Mouse (Mus musculus) lung, postnatal 10 days (tissue): ENCODE measurements around the gene Dach1.

Experiments
- DNase-seq: peaks from one replicate; pipeline ENCODE4 v3.0.0; 2021

Gene Dach1

DNA sequence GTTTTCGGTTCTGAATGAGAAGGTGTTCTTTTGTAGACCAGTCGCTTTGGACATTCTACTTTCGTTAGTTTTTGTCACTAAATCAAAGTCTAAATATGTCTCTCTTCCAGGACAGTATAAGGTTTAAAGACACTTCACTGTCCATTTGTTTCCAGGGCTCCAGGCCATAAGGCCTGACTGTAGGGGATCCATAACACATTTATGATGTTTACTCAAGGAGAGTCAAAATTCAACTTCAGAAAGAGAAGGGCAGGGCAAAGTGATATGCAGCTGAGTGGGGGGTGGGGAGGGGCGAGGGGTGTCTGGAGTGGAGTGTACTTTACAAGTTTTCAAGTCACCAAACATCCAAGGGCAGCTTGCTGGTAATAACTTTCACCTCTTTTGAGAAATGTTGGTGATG lies 146.0 kb downstream of the Dach1 start:
- DNase-seq, result no peak

DNA sequence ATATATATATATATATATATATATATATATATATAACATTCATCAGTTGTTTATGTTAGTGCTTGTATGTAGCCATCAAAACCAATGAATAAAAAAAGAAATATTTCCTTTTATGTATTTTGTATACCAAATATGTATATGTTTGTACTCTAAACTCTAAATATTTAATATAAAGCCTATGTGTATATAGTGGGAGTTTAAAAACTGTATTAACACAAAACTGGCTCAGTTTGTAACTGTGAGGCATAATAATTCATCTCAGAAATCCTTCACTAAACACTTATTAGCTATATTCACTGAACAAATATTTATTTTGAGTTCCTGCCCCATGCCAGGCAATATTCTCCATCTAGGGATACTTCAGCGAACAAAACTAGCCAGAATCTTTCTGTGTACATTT lies 155.5 kb downstream of the Dach1 start:
- DNase-seq, result no peak

DNA sequence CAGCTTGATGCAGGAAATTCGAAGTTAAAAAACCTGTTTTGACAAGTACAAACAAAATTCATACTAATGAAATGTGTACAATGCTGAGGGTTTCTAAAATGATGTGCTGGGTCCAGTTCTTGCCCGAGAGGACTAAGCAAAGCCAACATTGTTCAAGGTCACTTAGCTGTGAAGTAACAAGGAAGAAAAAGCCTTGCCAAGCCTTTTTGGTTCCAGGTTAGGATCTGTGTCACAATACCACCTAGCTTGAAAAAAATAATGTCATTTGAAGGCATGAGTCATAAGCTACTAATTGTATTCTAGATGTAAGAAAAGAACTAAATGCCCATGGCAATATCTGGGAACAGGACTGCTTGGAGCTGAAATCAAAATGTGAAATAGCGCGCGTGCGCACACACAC lies 161.1 kb downstream of the Dach1 start:
- no peak for DNase-seq

DNA sequence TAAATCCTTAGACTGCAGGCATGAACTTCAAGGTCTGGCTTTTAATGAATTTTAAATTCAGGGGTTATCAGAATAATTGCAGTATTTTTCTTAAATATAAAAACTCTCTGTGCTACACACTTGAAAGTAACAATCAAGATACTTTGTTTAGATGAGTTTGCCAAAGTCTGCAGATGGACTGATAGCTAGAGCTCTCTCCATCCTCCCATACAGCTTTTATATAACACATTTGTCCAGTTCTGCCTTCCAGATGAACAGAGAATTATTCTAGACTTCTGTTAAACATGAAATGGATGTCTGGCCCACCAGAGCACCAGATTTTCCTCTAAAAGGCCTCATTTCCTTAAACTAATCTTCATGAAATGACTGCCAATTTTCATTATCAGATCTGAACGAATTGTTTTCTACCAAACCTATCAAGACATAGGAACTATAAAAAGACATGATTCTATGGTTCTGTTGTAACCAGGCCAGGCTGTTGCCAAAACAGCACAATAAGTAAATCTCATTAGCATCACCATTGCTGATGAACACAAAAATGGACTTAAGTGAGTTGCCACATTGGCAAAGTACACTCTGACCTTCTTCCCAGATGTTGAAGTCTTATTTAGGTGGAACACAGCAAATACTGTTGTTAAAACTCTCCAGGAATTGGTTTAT lies 167.4 kb downstream of the Dach1 start:
- DNase-seq, result no peak

DNA sequence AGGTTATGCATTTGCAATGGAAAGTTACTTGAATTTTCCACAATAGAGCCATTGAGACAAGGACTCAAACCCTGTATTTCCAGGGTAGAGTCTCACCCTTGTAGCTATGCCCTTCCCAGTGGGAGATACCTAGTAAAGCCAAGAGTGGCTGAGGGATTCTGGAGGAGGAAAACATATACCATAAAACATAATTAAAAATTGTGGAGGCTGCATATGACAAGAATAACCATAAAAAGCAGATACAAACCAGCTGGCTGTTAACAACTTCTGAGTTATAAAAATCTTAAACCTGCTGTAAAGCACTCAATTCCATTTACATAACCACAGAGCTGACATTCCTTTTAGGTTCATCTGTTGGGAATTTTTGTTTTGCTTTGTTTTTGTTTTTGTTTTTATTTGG lies 171.0 kb downstream of the Dach1 start:
- DNase-seq, result no peak

DNA sequence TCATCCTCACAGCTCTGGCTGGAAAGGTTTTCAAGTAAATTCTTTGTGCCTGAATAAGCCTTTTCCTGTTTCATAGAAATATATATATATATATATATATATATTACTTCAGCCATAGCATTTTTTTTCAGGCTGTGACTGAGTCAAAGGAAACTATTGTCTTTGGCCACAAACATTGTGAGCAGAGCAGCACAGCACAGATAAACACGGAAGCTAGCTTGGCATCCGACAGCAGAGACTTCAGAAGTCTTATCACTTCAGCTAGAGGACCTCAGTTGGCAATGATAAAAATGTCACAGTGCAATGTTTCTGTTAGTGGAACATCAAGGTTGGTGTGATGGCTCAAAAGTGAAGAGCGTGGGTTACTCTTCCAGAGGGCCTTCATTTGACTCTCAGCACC lies 186.3 kb downstream of the Dach1 start:
- peak; percentile 35 for DNase-seq

DNA sequence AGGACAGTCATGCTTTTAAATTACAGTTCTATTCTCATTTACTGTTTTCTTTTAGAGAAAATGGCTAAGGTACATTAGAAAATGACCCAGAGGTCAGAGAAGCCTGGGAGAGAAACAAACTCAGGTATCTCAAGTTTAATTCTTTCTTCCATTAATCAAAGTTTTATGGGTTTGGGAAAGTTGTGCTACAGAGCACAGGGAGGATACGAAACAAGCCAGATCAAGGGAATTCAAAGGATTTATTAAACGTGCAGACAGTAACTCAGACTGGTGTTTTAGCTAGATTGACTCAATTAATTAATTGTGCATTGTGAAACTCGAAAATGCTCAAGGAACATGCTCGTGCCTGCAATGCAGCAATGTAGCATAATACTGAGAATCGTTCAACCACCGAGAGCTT lies 186.9 kb downstream of the Dach1 start:
- no peak for DNase-seq

DNA sequence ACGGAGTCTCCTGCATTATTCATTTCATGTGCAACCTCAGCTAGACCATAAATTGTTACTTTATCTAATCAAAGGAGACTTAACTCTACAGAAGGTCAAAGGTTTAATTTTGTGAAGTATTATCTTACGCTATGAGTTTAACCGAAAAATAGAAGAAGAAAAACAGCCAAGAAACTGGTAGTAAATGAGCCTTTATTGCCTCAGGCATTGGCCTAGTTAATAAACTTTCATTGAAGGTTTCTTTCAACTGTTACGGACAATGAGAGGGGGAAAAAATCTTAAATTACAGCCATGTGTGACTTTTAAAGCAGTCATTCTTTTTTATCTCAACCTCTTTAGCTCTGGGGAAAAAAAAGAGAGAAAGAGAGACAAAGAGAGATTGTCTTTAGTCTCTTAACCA lies 188.7 kb downstream of the Dach1 start:
- DNase-seq, result no peak

DNA sequence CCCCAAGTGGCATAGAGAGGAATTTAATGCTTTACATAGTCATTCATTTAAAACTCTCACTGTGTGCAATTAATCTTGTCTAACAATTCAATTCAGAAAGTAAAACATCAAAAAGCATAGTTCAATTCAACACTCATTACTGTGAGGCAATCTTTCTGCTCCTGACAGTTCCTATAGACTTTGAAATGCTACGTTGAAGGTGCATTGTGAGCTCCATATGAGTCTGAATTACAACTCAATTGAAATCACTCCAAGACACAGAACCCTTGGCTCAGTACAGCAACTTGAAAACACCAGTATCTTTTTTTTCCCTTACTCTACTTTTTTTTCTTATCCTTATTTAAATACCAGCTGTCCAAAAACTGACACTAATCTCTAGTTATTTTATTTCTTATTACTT lies 193.5 kb downstream of the Dach1 start:
- no peak for DNase-seq

DNA sequence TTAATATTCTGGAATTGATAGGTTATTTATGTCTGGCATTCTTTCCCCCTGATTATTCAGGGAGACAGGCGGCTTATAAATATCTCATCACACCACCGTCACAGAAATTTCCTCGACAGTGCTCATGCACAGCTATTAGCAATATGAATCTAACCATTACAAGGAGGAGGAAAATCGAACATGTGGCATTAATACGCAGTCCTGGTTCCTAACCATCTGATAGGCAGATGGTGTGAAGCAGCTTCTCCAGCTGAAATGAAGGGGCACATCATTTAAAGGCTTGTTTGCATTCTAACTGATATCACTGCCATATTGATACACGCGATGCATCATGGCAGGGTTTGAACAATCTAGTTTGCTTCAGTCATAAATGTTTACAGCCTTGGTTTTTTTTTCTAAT lies 194.1 kb downstream of the Dach1 start:
- DNase-seq, result no peak

DNA sequence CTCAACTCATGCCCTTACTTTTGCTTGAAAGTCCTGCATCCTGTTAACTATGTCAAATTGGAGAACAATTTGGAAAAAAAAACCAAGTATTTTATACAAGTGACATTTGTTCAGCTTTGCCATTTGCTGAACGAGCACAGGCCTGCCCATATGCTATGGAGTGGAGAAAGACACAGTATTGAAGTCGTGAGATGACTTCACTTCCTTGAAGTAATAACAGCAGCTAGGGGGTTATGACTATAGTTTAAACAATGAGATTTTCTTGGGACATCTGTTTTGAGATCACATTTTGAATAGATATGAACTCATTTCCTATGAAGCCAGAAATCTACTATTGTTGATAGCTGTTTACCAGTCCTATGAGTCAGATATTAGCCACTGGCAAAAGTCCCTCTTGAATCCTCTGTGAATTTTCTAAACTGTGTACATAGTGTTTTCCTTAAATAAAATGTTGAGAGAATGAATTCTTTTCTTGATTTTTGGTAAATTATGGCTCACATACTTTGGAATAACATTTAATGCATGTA lies 205.0 kb downstream of the Dach1 start:
- DNase-seq, result no peak

DNA sequence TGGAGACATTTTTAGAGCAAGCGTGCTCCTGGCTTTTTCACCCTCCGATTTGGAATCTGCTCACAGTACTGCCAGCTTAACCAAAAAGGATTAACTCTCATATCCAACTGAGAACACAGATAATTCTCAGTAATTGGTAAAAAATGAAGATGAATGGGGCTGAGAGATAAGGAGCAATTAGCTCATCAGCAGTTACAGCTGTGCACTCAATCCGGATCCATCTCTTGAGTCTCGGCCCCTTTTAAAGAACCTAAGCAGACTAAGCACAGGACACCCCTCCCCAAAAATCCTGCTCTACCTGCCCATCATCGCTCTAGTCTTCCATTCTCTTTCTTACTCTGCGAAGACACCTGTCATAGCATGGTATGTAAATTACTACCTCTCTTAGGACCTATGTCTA lies 205.9 kb downstream of the Dach1 start:
- no peak for DNase-seq

DNA sequence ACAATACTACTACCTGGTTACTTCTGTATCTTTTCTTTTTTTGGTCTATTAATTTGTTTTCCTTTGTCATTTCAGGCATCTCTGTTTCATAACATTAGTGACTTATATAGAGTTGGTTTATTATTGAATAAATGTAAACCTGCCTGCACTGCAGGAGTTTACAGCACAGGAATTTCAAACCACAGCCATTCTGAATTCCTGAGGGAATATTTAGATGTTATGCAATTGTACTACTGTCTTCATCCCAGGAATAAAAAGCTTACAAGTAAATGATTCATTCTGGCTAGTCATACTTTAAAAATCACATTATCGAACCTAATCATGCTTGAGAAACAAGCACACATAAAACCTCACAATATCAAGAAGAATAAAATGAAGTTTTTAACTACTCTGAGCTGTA lies 213.2 kb downstream of the Dach1 start:
- DNase-seq, result no peak

DNA sequence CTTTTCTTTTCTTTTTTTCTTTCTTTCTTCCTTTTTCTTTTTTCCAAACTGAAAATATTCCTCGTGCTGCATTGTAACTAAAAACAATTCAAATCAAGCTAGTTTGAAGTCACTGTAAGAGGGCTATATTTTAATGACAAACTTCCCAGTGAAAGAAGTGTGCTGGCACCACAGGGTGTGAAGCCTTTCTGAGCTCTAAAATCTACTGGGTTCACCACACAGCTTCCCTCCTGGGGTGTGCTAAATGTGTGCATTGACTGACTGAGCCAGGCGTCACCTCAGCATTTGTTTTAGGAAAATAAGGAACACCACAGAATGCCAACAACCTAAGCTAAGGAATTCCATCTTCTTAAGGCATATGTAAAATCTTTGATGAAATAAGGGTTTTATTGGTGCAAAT lies 224.1 kb downstream of the Dach1 start:
- DNase-seq, result no peak

DNA sequence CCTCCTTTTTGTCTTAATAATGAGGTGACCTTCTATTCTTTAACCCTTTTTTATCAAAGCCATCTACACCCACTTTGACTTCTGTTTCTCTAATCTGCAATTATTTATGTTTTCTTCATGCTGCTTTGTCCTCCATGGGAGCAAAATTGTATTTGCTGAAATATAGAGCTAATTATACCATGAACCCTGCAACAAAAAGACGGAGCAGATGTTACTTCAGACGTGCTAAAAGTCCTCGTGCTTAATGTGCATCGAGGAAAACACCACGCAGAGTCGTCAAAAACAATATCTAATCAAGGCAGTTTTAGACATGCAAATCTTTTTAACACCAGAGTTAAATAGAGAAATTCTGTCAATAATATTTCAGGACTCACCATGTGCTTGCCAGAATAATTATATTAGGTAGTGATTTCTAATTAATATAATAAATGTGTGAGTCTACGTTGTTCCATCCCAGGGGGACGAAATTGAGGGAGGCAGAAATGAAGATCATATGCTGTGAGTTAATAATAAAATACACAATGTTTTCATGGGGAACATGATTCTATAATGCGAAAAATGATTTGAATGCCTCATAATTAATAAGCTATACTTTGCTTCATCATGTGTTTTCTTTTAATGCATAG lies 224.8 kb downstream of the Dach1 start:
- DNase-seq, result no peak

DNA sequence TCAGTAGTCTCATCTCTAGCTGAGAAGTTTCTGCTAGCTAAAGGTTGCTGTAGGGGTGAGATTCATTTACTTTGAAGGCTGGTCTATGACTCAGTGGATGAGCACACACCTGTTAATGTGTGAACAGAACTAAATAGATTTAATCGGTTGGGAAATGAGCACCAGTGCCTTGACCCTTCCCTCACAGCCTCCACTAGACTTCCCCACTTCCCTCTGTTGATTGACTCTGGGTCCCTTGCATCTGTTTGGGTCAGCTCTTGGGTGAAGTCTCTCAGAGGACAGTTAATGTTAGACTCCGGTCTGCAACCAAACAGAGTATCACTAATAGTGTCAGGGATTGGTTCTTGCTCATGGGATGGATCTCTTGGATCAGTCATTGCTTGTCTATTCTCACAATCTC lies 227.2 kb downstream of the Dach1 start:
- no peak for DNase-seq

DNA sequence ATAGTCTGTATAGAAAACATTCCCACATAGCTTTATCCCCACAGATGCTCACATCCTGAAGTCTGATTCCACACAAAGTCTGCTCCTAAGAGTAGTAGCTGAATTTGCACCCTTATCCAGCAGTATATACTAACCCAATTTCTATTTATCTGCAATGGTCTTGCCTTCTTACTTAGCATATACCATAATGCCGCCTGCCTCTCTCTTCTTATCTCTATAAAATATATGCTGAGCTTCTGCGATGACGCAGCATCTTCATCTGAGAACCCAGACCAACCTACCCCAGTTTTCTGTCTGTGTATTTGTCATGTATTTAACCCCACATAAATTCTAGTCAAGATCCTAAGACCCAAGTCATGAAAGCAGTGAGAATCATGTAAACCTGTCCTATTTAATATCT lies 272.9 kb downstream of the Dach1 start:
- DNase-seq, result no peak

DNA sequence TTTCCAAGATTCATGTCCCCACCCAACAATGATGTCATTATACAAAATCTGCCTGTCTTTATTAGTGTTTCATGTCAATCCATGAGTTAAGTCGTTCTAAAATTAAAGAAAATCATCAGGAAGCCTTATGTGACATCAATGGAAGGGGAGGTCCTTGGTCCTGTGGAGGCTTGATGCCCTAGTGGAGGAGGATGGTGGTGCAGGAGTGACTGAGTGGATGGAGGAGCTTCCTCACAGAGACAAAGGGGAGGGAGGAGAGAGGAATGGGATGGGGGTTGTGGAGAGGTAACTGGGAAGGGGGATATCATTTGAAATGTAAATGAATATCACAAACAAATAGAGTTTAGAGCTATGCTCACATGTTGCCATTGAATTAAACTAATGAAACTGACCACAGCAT lies 287.6 kb downstream of the Dach1 start:
- no peak for DNase-seq

DNA sequence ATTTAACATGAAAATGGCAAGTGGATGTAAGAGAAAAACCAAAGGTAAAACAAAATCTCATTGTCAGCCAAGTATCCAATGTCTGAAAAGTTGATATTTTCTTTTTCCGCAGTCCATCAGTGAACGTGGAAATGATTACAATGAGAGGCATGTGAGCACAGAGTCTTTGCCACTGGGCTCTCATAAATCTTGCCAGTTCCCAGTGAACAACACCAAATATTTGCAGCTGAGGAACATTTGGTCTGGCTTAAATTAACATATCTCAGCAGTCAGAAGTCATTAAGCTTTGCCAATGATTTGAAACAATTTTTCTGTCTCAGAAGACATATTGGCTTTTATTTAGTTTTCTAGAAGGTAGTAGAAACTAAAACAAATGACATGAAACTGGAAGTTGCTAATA lies 298.6 kb downstream of the Dach1 start:
- no peak for DNase-seq

DNA sequence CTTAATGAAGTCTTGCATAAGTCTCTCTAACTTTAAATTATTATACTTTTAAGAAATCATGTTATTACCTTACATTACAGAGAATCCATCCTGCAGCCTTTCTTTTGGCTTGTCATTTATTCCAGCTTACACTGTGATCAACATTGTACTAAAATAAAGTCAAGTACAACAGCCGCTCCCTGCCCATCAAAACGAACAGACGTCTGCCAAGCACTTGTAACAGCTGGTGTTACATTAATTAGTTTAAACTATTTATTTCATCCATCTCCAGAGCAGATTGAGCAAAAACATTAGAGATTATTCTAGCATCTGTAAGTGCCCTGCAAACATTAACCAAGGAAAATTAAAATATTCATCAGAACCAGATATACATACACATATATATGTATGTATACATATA lies 311.2 kb downstream of the Dach1 start:
- DNase-seq, result no peak

DNA sequence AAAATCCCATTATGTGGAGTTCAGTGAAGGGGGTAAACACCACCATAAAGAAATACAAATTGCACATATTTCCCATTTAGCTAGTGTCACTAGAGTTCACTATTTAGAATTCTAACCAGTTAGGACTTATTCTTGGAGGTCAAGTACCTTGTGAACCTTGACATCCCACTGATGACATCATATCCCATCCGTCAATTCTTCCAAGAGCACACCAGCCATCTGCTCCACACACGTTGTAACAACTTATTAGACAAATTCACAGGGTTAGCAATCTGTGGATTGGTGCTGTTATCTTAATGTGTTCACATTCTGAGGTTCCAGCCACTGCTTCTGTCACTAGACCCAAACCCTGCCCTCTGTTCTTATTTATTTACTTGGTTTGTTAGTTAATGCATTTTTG lies 312.3 kb downstream of the Dach1 start:
- DNase-seq, result no peak

DNA sequence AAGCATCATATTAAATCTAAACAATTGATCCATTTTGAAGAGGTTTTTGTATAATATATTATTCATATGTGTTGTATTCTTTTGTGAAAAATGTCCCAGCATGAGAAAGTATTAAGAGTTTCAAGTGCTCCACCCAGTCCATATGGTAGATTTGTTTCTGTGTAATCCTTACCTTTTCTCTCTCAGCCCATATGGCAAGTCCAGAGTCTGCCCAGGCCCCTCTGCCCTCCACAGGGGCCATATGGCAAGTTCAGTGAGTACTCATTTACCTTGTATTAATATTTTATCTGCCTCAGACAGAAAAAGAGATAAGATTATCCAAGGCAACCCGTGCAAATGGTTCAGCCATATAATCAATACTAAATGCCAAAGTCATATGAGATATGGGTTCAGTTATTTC lies 314.2 kb downstream of the Dach1 start:
- DNase-seq, result no peak

DNA sequence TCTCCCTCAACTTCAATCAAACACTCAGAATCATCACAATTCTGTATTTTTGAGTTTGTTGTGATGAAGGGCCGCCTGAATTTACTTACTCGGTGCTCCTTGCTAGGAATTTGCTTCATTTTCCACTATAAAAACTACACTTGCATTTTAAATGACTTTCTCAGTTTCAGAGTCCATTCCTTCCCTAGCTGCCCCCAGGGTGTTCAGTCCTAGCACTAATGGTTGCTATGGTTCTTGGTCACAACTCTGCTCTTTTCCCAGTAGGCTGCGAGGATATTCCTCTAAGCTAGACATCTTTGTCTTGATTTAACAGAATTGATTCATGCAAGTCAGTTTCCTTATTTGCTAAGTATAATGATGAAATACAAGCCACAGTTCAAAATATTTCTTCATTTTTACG lies 319.1 kb downstream of the Dach1 start:
- DNase-seq, result no peak

DNA sequence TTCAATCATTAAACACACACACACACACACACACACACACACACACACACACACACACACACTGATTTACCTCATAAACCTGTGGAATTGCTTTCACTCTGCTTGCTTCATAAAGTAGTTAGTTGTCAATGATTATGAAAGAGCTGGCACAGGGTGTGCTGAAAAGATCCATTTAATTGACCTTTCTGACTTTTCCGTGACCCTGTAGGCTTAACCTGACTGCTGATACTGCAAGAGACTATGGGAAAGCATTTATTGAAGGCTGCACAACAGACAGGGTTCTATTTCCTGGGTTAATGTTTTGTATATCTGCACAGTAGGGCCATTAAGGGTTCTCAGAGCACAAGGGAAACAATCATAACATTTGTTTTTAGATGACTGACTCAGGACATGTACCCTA lies 321.9 kb downstream of the Dach1 start:
- DNase-seq, result no peak

DNA sequence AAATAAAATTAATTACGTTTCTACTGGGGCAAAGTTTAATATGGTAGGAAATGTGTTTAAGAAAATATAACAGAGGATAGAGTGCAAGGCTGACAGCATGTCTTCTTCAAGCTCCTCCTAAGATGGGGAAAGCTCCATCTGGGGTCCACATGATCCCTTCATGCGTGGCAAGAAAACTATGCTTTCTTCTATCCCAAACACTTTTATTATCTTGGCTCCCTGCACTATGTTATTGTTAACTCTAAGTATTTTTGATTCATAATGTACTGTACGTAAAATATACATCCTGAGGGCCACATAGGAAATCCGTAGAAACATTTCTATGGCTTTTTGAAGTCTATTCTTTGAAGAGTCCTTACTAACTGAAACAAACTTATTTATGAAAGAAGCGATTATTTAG lies 330.3 kb downstream of the Dach1 start:
- DNase-seq, result no peak
